Mouse (Mus musculus) stomach, embryonic 14.5 days (tissue): ENCODE measurements around the gene Bmpr1b. TPM values are rescaled to one million over a fixed set of nuclear protein-coding genes. Genes with fewer than 3 reads are reported as not detected.

Experiments used
- ATAC-seq: fragments of 200-750 bp; cut with Nextera tagmentation; 2 replicates; pipeline ENCODE4 v1.8.0; 2017; ENCODE audit warnings: low read depth, moderate TSS enrichment; ENCODE audit not compliant: insufficient number of reproducible peaks, insufficient read depth, low FRiP score
- H3K27ac ChIP-seq: fragments of 300-500 bp; sonication (generic); 2 replicates; pipeline ENCODE4 v1.5.1; 2014; ENCODE audit warnings: mild to moderate bottlenecking, low read length, moderate library complexity, mixed read lengths
- H3K27me3 ChIP-seq: fragments of 300-500 bp; sonication (generic); 2 replicates; pipeline ENCODE4 v1.6.1; 2014; ENCODE audit warnings: low read length, control low read depth, mixed read lengths; ENCODE audit not compliant: control insufficient read depth, insufficient read depth
- H3K36me3 ChIP-seq: fragments of 300-500 bp; sonication (generic); 2 replicates; pipeline ENCODE4 v1.6.1; 2014; ENCODE audit warnings: mild to moderate bottlenecking, control low read depth, low read length, moderate library complexity, mixed read lengths; ENCODE audit not compliant: control insufficient read depth, insufficient read depth
- H3K4me1 ChIP-seq: fragments of 300-500 bp; sonication (generic); 2 replicates; pipeline ENCODE4 v1.6.1; 2014; ENCODE audit warnings: low read length, control low read depth, mixed read lengths; ENCODE audit not compliant: control insufficient read depth, insufficient read depth
- H3K4me2 ChIP-seq: fragments of 300-500 bp; sonication (generic); replicated peaks from 2 replicates; pipeline ENCODE4 v1.6.1; 2014; ENCODE audit warnings: low read depth, low read length, control low read depth
- H3K4me3 ChIP-seq: fragments of 300-500 bp; sonication (generic); 2 replicates; pipeline ENCODE4 v1.5.1; 2014; ENCODE audit warnings: low read depth, low read length, control low read depth
- H3K9ac ChIP-seq: fragments of 300-500 bp; sonication (generic); replicated peaks from 2 replicates; pipeline ENCODE4 v1.6.1; 2014; ENCODE audit warnings: low read depth, mild to moderate bottlenecking, control low read depth, low read length, moderate library complexity, mixed read lengths
- H3K9me3 ChIP-seq: fragments of 300-500 bp; sonication (generic); 2 replicates; pipeline ENCODE4 v1.6.1; 2016; ENCODE audit warnings: low read depth, low read length, control low read depth; ENCODE audit not compliant: control insufficient read depth
- whole genome bisulfite sequencing: fragments of 180-500 bp; shearing (Covaris S2); extraction: QIAGEN DNeasy Blood & Tissue Kit; methylation state at CpG from one replicate; pipeline ENCODE4 v1.1.7; 2014; 5-methylcytosine and 5-hydroxymethylcytosine counted together
- polyA plus RNA-seq: library from polyadenylated mRNA; unstranded; fragments of >200 nt; fragmentation: Nextera tagmentation; extraction: Ambion mirVana; gene quantifications from 2 replicates; pipeline ENCODE4 v1.2.1, GENCODE M21; 2014

The Bmpr1b gene
- polyA plus RNA-seq, 1 experiment from 2014 or later = 12.7 TPM

DNA sequence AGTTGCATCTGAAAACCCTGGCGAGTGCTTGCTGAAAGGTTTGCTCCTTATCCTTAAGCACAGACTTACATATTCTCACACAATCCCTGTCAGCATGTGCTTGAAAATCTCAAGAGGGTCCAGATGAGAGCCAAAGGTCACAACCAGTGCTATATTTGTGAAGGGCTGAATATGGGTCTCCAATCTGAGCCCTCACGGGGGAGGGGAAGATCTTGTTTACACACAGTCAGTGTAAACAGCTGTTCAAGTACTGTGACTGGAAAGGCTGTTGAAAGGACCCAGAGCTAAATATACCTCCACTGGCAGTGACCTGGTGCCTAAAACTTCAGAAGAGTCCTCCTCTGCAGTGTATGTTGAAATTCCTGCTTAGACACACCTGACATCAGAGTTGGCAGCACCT lies 43.7 kb downstream of the Bmpr1b start:
- Histone ChIP-seq H3K4me1 (no peaks in the 10 kb centered on the region), H3K9me3 (no peaks in the 10 kb centered on the region), H3K9ac (no peak overlapping the region), H3K4me2 (no peak overlapping the region), H3K27me3 (no peaks in the 10 kb centered on the region), H3K4me3 (no peak overlapping the region), H3K27ac (no peak overlapping the region), H3K36me3 (no peaks in the 10 kb centered on the region)
- ATAC-seq = no peak
- WGBS = 40% methylated on average over 2 of the region's 2 CpGs

- no peak for ATAC-seq
- H3K27ac ChIP-seq = no peak overlapping the region
- no peak overlapping the region for H3K9ac ChIP-seq
- H3K9me3 ChIP-seq = no peaks in the 10 kb centered on the region
- WGBS = 56% methylated on average over 6 of the region's 6 CpGs
- H3K4me3 ChIP-seq = no peak overlapping the region
- no peaks in the 10 kb centered on the region for H3K27me3 ChIP-seq
- no peak overlapping the region for H3K4me2 ChIP-seq
- no peaks in the 10 kb centered on the region for H3K4me1 ChIP-seq
- no peaks in the 10 kb centered on the region for H3K36me3 ChIP-seq
Observed at GRCm38 (mm10) chr3:142124255-142124654, 45.0 kb downstream of the Bmpr1b start.

DNA sequence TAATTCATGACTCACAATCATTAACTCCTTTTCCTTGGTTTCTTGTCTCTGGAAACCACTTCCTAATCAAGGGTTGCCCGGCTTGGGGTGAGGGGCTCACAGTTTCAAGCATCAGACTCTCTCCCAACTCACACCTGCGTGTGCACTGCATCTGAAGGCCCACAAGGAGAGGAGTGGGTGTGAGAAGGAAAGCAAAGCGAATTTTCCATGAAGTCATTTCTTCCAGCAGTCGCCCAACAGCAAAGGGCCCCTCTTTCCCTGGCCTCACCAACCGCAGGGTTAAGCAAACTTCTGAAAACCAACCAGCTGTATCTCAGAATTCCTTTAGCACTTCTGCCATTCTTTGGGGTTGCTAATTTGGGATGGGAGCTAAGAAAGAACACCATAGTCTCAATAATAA lies 46.8 kb downstream of the Bmpr1b start:
- H3K4me1 ChIP-seq = no peaks in the 10 kb centered on the region
- ATAC-seq = no peak
- no peaks in the 10 kb centered on the region for H3K9me3 ChIP-seq
- WGBS = 86% methylated on average over 5 of the region's 5 CpGs
- H3K27me3 ChIP-seq = no peaks in the 10 kb centered on the region
- no peak overlapping the region for H3K4me2 ChIP-seq
- H3K27ac ChIP-seq = no peak overlapping the region
- H3K36me3 ChIP-seq = no peaks in the 10 kb centered on the region
- no peak overlapping the region for H3K4me3 ChIP-seq
- H3K9ac ChIP-seq = no peak overlapping the region

DNA sequence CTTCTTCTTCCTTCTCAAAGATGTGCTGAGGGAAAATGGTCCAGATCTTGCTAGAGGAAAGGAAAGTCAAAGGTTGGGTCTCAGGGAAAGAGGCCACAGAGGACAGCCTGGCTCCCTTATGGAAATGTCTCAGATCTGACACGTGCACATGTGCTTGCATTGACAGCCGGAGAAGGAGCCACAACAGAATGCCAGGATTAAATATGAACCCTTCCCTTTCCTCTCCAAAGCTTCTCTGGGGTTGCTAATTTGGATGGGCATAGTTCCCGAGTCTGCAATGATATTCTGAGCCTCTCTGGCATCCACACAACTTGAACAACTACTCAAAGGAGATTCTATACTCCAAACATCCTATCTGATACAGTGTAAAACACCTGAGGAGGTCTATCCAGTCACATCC lies 48.4 kb downstream of the Bmpr1b start:
- ATAC-seq = no peak
- no peak overlapping the region for H3K27ac ChIP-seq
- H3K27me3 ChIP-seq = no peaks in the 10 kb centered on the region
- no peaks in the 10 kb centered on the region for H3K9me3 ChIP-seq
- H3K4me3 ChIP-seq = no peak overlapping the region
- WGBS = 77% methylated on average over 3 of the region's 3 CpGs
- H3K4me1 ChIP-seq = no peaks in the 10 kb centered on the region
- H3K9ac ChIP-seq = no peak overlapping the region
- H3K4me2 ChIP-seq = no peak overlapping the region
- H3K36me3 ChIP-seq = no peaks in the 10 kb centered on the region

DNA sequence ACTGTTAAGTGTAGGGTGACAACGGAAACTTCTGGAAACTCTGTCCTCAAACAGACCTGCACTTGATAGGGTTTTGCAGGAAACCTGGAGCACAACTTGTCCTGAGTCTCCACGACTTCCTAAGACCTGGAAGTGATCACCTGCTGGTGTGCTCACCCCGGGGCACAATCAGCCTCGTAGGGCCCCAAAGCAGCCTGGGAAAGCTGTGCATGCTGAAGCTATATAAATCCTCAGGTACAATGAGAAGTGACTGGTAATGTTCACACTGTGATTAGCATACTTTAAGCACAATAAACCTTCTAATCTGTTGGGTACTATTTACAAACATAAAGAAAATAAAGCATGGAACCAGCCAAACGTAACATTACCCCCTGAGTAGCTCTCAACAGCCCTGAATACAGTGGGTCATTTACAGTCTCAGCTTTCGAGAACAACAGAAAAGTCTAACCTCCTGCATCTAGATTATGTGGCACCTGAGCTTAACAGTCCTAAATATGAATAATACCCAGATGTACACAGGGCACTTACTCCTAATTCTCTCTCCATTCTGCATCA lies 54.4 kb downstream of the Bmpr1b start:
- no peak overlapping the region for H3K4me3 ChIP-seq
- no peaks in the 10 kb centered on the region for H3K9me3 ChIP-seq
- no peak overlapping the region for H3K27ac ChIP-seq
- no peak overlapping the region for H3K9ac ChIP-seq
- 72% methylated on average over 6 of the region's 6 CpGs for WGBS
- no peak overlapping the region for H3K4me2 ChIP-seq
- no peaks in the 10 kb centered on the region for H3K36me3 ChIP-seq
- ATAC-seq = no peak
- H3K27me3 ChIP-seq = no peaks in the 10 kb centered on the region
- H3K4me1 ChIP-seq = no peaks in the 10 kb centered on the region

DNA sequence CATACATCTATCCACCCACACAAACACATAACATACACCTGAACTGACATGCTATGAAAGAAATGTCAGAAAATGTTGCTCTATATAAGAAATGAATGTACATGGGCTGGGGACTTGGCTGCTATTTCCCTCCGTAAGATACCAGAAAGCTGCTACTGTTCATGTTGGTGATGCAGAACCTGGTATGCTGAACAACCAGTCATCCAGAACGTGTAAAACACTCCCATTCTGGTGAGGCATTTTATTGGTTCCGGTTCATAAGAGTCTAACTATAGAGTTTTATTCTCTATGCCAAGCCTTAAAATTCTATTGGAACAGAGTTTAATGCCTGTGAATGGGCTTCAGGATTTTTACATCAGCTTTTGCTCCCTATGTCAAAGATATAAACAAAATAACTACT lies 55.0 kb downstream of the Bmpr1b start:
- Histone ChIP-seq H3K9me3 (no peaks in the 10 kb centered on the region), H3K27me3 (no peaks in the 10 kb centered on the region), H3K4me3 (no peak overlapping the region), H3K27ac (no peak overlapping the region), H3K4me1 (no peaks in the 10 kb centered on the region), H3K9ac (no peak overlapping the region), H3K36me3 (no peaks in the 10 kb centered on the region), H3K4me2 (no peak overlapping the region)
- 83% methylated on average over 3 of the region's 3 CpGs for WGBS
- ATAC-seq = no peak

GRCm38 (mm10) chr3:142113208-142113607 lies 56.0 kb downstream of the Bmpr1b start:
- WGBS = 85% methylated on average over 4 of the region's 4 CpGs
- Histone ChIP-seq H3K27ac (no peak overlapping the region), H3K27me3 (no peaks in the 10 kb centered on the region), H3K36me3 (no peaks in the 10 kb centered on the region), H3K9ac (no peak overlapping the region), H3K9me3 (no peaks in the 10 kb centered on the region), H3K4me2 (no peak overlapping the region), H3K4me3 (no peak overlapping the region), H3K4me1 (no peaks in the 10 kb centered on the region)
- ATAC-seq = no peak

- no peaks in the 10 kb centered on the region for H3K4me1 ChIP-seq
- H3K4me3 ChIP-seq = no peak overlapping the region
- ATAC-seq = no peak
- no peaks in the 10 kb centered on the region for H3K9me3 ChIP-seq
- H3K36me3 ChIP-seq = no peaks in the 10 kb centered on the region
- H3K27ac ChIP-seq = no peak overlapping the region
- H3K9ac ChIP-seq = no peak overlapping the region
- H3K4me2 ChIP-seq = no peak overlapping the region
- 86% methylated on average over 6 of the region's 6 CpGs for WGBS
- H3K27me3 ChIP-seq = no peaks in the 10 kb centered on the region
Observed at GRCm38 (mm10) chr3:142106227-142106626, 63.0 kb downstream of the Bmpr1b start.

DNA sequence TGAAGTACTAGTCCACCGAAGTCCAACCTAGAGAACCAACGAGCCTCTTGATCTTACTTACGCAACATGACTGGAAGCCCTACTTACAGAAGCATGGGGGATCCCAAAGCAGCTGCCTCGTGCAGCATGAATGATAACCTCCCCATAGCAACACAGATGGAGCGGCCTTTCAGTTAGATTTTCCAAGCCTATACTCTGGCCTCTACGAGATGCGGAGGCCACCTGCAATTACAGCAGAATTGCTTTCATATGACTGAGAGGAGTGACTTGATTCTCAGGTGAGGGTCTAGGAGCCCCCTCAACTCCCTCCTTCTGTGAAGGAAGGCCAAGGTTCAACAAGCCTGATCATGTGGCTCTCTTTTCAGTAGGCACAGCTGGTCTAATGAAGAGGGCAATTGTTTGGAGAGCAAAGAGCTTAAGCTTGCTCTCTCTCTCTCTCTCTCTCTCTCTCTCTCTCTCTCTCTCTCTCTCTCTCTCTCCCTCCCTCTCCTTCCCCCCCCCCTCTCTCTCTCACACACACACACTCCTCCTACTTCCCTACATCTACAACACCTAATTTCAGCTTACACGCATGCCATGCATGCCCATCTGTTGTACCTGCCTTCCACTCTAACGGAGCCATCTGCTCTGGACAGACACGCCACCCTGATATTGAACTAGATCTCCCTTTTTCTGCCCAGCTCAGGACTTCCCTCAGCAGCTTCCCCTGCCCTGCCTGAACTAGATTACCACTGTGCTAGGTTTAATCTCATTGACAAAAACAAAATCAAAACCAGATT lies 65.0 kb downstream of the Bmpr1b start:
- Histone ChIP-seq H3K9ac (no peak overlapping the region), H3K4me3 (no peak overlapping the region), H3K27ac (no peak overlapping the region), H3K4me2 (no peak overlapping the region), H3K9me3 (no peaks in the 10 kb centered on the region), H3K36me3 (no peaks in the 10 kb centered on the region), H3K27me3 (no peaks in the 10 kb centered on the region), H3K4me1 (no peaks in the 10 kb centered on the region)
- WGBS = 88% methylated on average over 10 of the region's 10 CpGs
- no peak for ATAC-seq
